Mouse (Mus musculus) limb, embryonic 14.5 days (tissue): ENCODE data around the gene Tigd4. TPM values are rescaled to one million over a fixed set of nuclear protein-coding genes. Genes with fewer than 3 reads are reported as not detected.

ENCODE experiments used
- ATAC-seq: fragments of 200-750 bp; cut with Nextera tagmentation; 2 replicates; pipeline ENCODE4 v1.8.0; 2017; ENCODE audit warnings: low read depth, moderate number of reproducible peaks, moderate TSS enrichment; ENCODE audit not compliant: low FRiP score
- DNase-seq: peaks from one replicate; pipeline ENCODE4 v3.0.0-alpha.2; 2015; ENCODE audit warnings: low spot score
- H3K27ac ChIP-seq: fragments of 300-500 bp; sonication (generic); replicated peaks from 2 replicates; pipeline ENCODE4 v1.5.1; 2014; ENCODE audit warnings: low read depth, mild to moderate bottlenecking, low read length, moderate library complexity, mixed read lengths
- H3K27me3 ChIP-seq: fragments of 300-500 bp; sonication (generic); 2 replicates; pipeline ENCODE4 v1.6.1; 2014; ENCODE audit warnings: low read length, mixed read lengths; ENCODE audit not compliant: control insufficient read depth, insufficient read depth
- H3K36me3 ChIP-seq: fragments of 300-500 bp; sonication (generic); 2 replicates; pipeline ENCODE4 v1.6.1; 2014; ENCODE audit warnings: mild to moderate bottlenecking, low read length, moderate library complexity, mixed read lengths; ENCODE audit not compliant: control insufficient read depth, insufficient read depth
- H3K4me1 ChIP-seq: fragments of 300-500 bp; sonication (generic); 2 replicates; pipeline ENCODE4 v1.6.1; 2014; ENCODE audit warnings: antibody characterized with exemption, low read length, mixed read lengths; ENCODE audit not compliant: control insufficient read depth, insufficient read depth
- H3K4me2 ChIP-seq: fragments of 300-500 bp; sonication (generic); replicated peaks from 2 replicates; pipeline ENCODE4 v1.6.1; 2014; ENCODE audit warnings: low read depth, mild to moderate bottlenecking, low read length, moderate library complexity; ENCODE audit not compliant: severe bottlenecking
- H3K4me3 ChIP-seq: fragments of 300-500 bp; sonication (generic); replicated peaks from 2 replicates; pipeline ENCODE4 v1.5.1; 2014; ENCODE audit warnings: low read length
- H3K9ac ChIP-seq: fragments of 300-500 bp; sonication (generic); 2 replicates; pipeline ENCODE4 v1.6.1; 2014; ENCODE audit warnings: mild to moderate bottlenecking, low read depth, low read length, moderate library complexity; ENCODE audit not compliant: severe bottlenecking
- H3K9me3 ChIP-seq: fragments of 300-500 bp; sonication (generic); 2 replicates; pipeline ENCODE4 v1.6.1; 2016; ENCODE audit warnings: low read length; ENCODE audit not compliant: control insufficient read depth
- POLR2A ChIP-seq: fragments of 200-500 bp; IDR thresholded peaks from 2 replicates; pipeline ENCODE4 v1.8.0; 2012; ENCODE audit warnings: inconsistent platforms, mild to moderate bottlenecking, moderate library complexity, borderline replicate concordance; ENCODE audit not compliant: insufficient read depth, insufficient read length; ENCODE audit errors: extremely low read depth
- WGBS: fragments of 180-500 bp; shearing (Covaris S2); extraction: QIAGEN DNeasy Blood & Tissue Kit; methylation state at CpG from one replicate; pipeline ENCODE4 v1.1.7; 2014; 5-methylcytosine and 5-hydroxymethylcytosine counted together
- polyA plus RNA-seq, 2 experiments: library from polyadenylated mRNA; depleted of rRNA in 1 of 2; stranded (reverse) in 1 of 2; unstranded in 1 of 2; fragments of >200 nt; fragmentation: Nextera tagmentation in 1 of 2; extraction: Ambion mirVana in 1 of 2; gene quantifications; 2 replicates each; pipeline versions ENCODE4 v1.2.1 to v1.2.3; 2012 to 2014

Gene Tigd4
- polyA plus RNA-seq, 2 experiments: 1.1 to 1.3 TPM

- Histone ChIP-seq H3K4me2 (peak within 1 kb of the TSS; percentile 72), H3K9ac (peak within 1 kb of the TSS; percentile 78), H3K36me3 (no peaks in the 10 kb centered on the region), H3K4me3 (peak within 1 kb of the TSS; percentile 79), H3K4me1 (peaks cover 13% of the 10 kb centered on the region), H3K27me3 (no peaks in the 10 kb centered on the region), H3K27ac (peak within 1 kb of the TSS; percentile 85), H3K9me3 (no peaks in the 10 kb centered on the region)
- DNase-seq: peak; percentile 96
- peak; percentile 99 for ATAC-seq
- under 1% methylated on average over 52 of the region's 70 CpGs for WGBS
- 0 out of 2 replicates have a peak, but pooled peaks have one; percentile 36 for TF ChIP-seq POLR2A
These were observed 11.1 kb upstream of the Tigd4 start, which contains the start of gene Arfip1 for GRCm38 (mm10) chr3:84582023-84582912. Gene Arfip1, minus strand, starts transcription at chr3:84582625.

DNA sequence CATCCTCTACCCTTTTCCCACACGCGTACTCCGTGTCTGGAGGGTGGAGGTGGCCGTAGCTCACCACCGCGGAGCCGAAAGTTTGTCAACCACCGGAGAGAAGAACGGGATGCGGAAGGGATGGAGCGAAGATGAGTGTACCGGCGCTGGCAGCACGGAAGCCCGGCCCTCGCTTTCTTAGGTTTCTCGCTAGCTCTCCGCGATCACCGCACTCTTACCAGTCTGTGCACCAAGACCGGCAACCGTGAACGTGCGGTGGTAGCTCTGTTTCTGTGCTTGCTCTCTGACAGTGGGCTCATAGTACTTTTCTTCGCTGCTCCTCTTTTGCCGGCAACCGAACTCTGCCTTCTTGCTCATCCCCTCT lies 10.5 kb upstream of the Tigd4 start:
- WGBS: under 1% methylated on average over 27 of the region's 27 CpGs
- no peaks in the 10 kb centered on the region for H3K9me3 ChIP-seq
- H3K4me2 ChIP-seq: peak overlapping the region; percentile 72
- H3K27ac ChIP-seq: peak overlapping the region; percentile 85
- ATAC-seq (peak; percentile 60), DNase-seq (peak; percentile 23)
- no peaks in the 10 kb centered on the region for H3K27me3 ChIP-seq
- H3K4me1 ChIP-seq: peaks cover 13% of the 10 kb centered on the region
- H3K9ac ChIP-seq: peak overlapping the region; percentile 78
- TF ChIP-seq POLR2A: no peak
- H3K36me3 ChIP-seq: no peaks in the 10 kb centered on the region
- H3K4me3 ChIP-seq: peak overlapping the region; percentile 79

DNA sequence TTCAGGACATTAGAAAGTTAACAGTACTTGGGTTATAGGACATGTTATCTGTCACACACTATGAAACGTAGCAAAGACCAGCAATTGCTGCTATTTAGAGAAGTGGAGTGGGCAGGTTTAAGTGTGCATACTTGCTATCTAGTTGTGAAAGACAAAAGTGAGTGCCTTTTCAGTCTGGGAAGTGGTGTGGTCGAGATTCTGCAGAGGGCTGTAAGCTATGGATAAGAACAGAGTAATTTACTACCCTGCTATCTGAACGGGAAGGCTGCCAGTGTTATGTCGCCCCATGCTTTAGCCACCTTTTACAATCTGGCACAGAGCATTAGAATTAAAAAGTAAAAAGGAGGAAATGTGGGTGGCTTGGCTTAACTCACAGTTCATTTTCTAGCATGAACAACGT lies 6.6 kb upstream of the Tigd4 start:
- 42% methylated on average over 5 of the region's 5 CpGs for WGBS
- Histone ChIP-seq H3K9me3 (no peaks in the 10 kb centered on the region), H3K36me3 (no peaks in the 10 kb centered on the region), H3K9ac (no peak overlapping the region), H3K4me2 (no peak overlapping the region), H3K27me3 (no peaks in the 10 kb centered on the region), H3K4me1 (peaks cover 5% of the 10 kb centered on the region), H3K27ac (no peak overlapping the region), H3K4me3 (no peak overlapping the region)
- DNase-seq (no peak), ATAC-seq (no peak)
- TF ChIP-seq POLR2A: no peak

- peak; percentile 49 for DNase-seq
- Histone ChIP-seq H3K27ac (no peak overlapping the region), H3K9ac (peak overlapping the region; percentile 22; the same call in 1 of the 2 replicates)
These were observed 1.7 kb downstream of the Tigd4 start for GRCm38 (mm10) chr3:84594894-84595676.

GRCm38 (mm10) chr3:84595677-84596234 lies 2.4 kb downstream of the Tigd4 start:
- Histone ChIP-seq H3K27me3 (no peaks in the 10 kb centered on the region), H3K27ac (no peak overlapping the region), H3K4me1 (peaks cover 4% of the 10 kb centered on the region; the same call in 1 of the 2 replicates), H3K4me3 (peak overlapping the region; percentile 26; the same call in 1 of the 2 replicates), H3K9ac (no peak overlapping the region), H3K36me3 (no peaks in the 10 kb centered on the region), H3K4me2 (peak overlapping the region; percentile 44), H3K9me3 (no peaks in the 10 kb centered on the region)
- no peak for DNase-seq
- 38% methylated on average over 5 of the region's 5 CpGs for WGBS
- ATAC-seq: no peak
- TF ChIP-seq POLR2A: no peak

More at GRCm38 (mm10) chr3:84594894-84595676, 1.7 kb downstream of the Tigd4 start:
- peak overlapping the region; percentile 26 for H3K4me3 ChIP-seq
- no peak for TF ChIP-seq POLR2A
- H3K4me2 ChIP-seq: peak overlapping the region; percentile 44
- H3K9me3 ChIP-seq: no peaks in the 10 kb centered on the region
- no peak for ATAC-seq
- H3K36me3 ChIP-seq: no peaks in the 10 kb centered on the region
- WGBS: 6% methylated on average over 23 of the region's 23 CpGs
- peaks cover 4% of the 10 kb centered on the region; the same call in 1 of the 2 replicates for H3K4me1 ChIP-seq
- no peaks in the 10 kb centered on the region for H3K27me3 ChIP-seq
